Mouse (Mus musculus) embryonic facial prominence, embryonic 14.5 days (tissue): ENCODE measurements at regions not wholly inside any gene's neighbourhood (a gene's known extent, or its start where the extent isn't known, plus 50 kb on each side); places are given as distances from the start of the nearest gene placed in this dataset.
"Not testable (repeated sequence)": the region's sequence is repeated elsewhere in the genome, so short reads cannot be mapped to it uniquely, and the experiment has no call there.

ENCODE experiments used
- ATAC-seq: fragments of 200-750 bp; cut with Nextera tagmentation; 2 replicates; pipeline ENCODE4 v1.8.0; 2017; ENCODE audit warnings: low read depth, moderate number of reproducible peaks, moderate TSS enrichment
- DNase-seq: peaks from one replicate; pipeline ENCODE4 v3.0.0-alpha.2; 2015; ENCODE audit warnings: low spot score
- H3K27ac ChIP-seq: fragments of 300-500 bp; sonication (generic); replicated peaks from 2 replicates; pipeline ENCODE4 v1.5.1; 2014; ENCODE audit warnings: low read depth, mild to moderate bottlenecking, low read length, moderate library complexity
- H3K27me3 ChIP-seq: fragments of 300-500 bp; sonication (generic); replicated peaks from 2 replicates; pipeline ENCODE4 v1.6.1; 2014; ENCODE audit warnings: low read length; ENCODE audit not compliant: control insufficient read depth, insufficient read depth
- H3K36me3 ChIP-seq: fragments of 300-500 bp; sonication (generic); 2 replicates; pipeline ENCODE4 v1.6.1; 2014; ENCODE audit warnings: low read length, mixed read lengths; ENCODE audit not compliant: control insufficient read depth, insufficient read depth
- H3K4me1 ChIP-seq: fragments of 300-500 bp; sonication (generic); 2 replicates; pipeline ENCODE4 v1.6.1; 2014; ENCODE audit warnings: antibody characterized with exemption, low read length; ENCODE audit not compliant: control insufficient read depth, insufficient read depth
- H3K4me2 ChIP-seq: fragments of 300-500 bp; sonication (generic); 2 replicates; pipeline ENCODE4 v1.6.1; 2014; ENCODE audit warnings: low read depth, mild to moderate bottlenecking, low read length, moderate library complexity, mixed read lengths
- H3K4me3 ChIP-seq: fragments of 300-500 bp; sonication (generic); 2 replicates; pipeline ENCODE4 v1.5.1; 2014; ENCODE audit warnings: low read depth, mild to moderate bottlenecking, low read length
- H3K9ac ChIP-seq: fragments of 300-500 bp; sonication (generic); 2 replicates; pipeline ENCODE4 v1.6.1; 2014; ENCODE audit warnings: low read depth, mild to moderate bottlenecking, low read length, moderate library complexity, mixed read lengths
- H3K9me3 ChIP-seq: fragments of 300-500 bp; sonication (generic); 2 replicates; pipeline ENCODE4 v1.6.1; 2016; ENCODE audit warnings: low read length; ENCODE audit not compliant: control insufficient read depth
- WGBS: fragments of 180-500 bp; shearing (Covaris S2); extraction: QIAGEN DNeasy Blood & Tissue Kit; methylation state at CpG from one replicate; pipeline ENCODE4 v1.1.7; 2014; 5-methylcytosine and 5-hydroxymethylcytosine counted together

DNA sequence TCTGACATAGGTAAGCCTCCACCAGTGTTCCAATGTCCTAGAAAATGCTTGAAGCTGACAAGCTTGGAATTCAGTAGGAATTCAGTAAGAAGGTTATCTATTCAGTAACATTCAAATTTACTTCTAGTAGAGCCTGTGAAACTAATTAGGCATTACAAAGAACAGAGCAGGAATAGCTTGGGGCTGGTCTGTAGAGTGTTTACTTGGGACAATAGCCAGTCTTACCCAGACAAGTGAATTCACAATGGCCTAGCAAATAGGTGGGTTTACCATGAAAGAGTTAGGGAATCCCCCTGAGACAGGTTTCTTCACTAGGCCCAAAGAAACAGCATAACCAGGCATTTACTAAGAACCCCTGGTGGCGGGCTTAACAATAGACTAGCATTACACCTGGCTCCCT is 212.5 kb upstream of the Fbxl4 start:
- not testable (repeated sequence) for H3K9me3 ChIP-seq, H3K4me2 ChIP-seq, H3K9ac ChIP-seq, H3K4me1 ChIP-seq, H3K36me3 ChIP-seq, H3K27ac ChIP-seq, ATAC-seq, H3K27me3 ChIP-seq, DNase-seq, H3K4me3 ChIP-seq
- 78% methylated on average over 1 of the region's 1 CpGs for WGBS

- WGBS, result 35% methylated on average over 6 of the region's 6 CpGs
- H3K4me2 ChIP-seq, result no peak overlapping the region
- no peak overlapping the region for H3K4me3 ChIP-seq
- no peaks in the 10 kb centered on the region for H3K36me3 ChIP-seq
- no peaks in the 10 kb centered on the region for H3K4me1 ChIP-seq
- H3K27me3 ChIP-seq, result no peaks in the 10 kb centered on the region
- H3K9ac ChIP-seq, result no peak overlapping the region
- DNase-seq (peak; percentile 32), ATAC-seq (no peak)
- H3K27ac ChIP-seq, result no peak overlapping the region
- no peaks in the 10 kb centered on the region for H3K9me3 ChIP-seq
Measured at GRCm38 (mm10) chr4:22146648-22147409, 210.5 kb upstream of the Fbxl4 start.

- no peaks in the 10 kb centered on the region for H3K27me3 ChIP-seq
- no peaks in the 10 kb centered on the region for H3K36me3 ChIP-seq
- H3K4me3 ChIP-seq, result no peak overlapping the region
- WGBS, result 24% methylated on average over 10 of the region's 10 CpGs
- ATAC-seq (no peak), DNase-seq (no peak)
- H3K9me3 ChIP-seq, result no peaks in the 10 kb centered on the region
- H3K27ac ChIP-seq, result no peak overlapping the region
- H3K9ac ChIP-seq, result no peak overlapping the region
- H3K4me1 ChIP-seq, result no peaks in the 10 kb centered on the region
- H3K4me2 ChIP-seq, result no peak overlapping the region
Measured at GRCm38 (mm10) chr4:22151899-22152493, 205.3 kb upstream of the Fbxl4 start.

DNA sequence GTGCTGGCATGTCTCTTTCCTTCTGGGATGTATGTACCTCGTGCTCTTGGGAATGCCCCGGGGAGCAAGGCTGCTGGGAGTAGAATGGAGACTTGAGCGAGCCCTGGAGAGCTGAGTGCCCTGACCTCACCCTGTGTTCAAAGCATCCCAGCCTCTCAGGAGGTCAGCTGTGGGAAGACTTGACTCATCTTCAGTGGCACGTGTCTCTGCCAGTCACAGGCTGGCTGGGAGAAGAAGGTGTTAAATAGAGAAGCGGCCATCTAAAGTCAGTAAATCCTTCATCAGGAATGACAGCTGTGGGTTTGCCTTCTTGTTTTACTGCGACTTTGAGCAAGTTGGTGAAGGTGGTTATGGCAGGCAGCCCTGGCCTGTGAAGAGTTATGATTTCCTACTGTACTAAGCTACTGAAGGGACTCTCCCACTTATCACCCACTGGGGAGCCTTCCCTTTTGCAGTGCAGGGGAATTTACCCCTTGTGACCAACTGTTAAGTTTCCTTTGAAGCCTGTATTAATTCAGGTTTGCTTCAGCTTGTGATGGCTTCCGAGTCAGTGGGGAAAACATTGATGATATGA is 204.3 kb upstream of the Fbxl4 start:
- peak; percentile 13 for DNase-seq
- H3K27ac ChIP-seq, result no peak overlapping the region
- no peaks in the 10 kb centered on the region for H3K4me1 ChIP-seq
- H3K4me2 ChIP-seq, result no peak overlapping the region
- no peaks in the 10 kb centered on the region for H3K27me3 ChIP-seq
- 31% methylated on average over 7 of the region's 7 CpGs for WGBS
- H3K4me3 ChIP-seq, result no peak overlapping the region
- H3K9me3 ChIP-seq, result no peaks in the 10 kb centered on the region
- no peak overlapping the region for H3K9ac ChIP-seq
- peak; percentile 33; the same call in 1 of the 2 replicates for ATAC-seq
- H3K36me3 ChIP-seq, result no peaks in the 10 kb centered on the region

DNA sequence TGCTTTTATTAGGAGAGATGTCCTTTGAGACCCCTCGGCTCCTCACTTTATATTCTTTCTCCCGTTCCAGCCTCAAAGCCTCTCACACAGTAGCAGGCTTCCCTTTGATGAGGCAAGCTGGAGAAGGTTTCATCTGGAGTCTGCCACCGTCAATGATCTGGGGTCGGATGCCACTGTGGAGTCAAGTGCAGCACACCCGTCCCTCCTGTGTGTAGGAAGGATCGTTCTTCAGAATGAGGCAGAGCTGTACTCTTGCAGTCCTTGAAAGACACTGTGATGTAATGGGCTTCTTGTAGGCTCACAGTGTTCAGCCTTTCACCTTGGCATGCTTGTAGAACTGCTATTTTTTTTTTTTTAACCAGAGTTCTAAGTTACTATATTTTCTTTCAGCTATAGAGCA is 203.7 kb upstream of the Fbxl4 start:
- Histone ChIP-seq H3K4me1 (no peaks in the 10 kb centered on the region), H3K9me3 (no peaks in the 10 kb centered on the region), H3K4me3 (no peak overlapping the region), H3K9ac (no peak overlapping the region), H3K27ac (no peak overlapping the region), H3K27me3 (no peaks in the 10 kb centered on the region), H3K4me2 (no peak overlapping the region), H3K36me3 (no peaks in the 10 kb centered on the region)
- 66% methylated on average over 6 of the region's 6 CpGs for WGBS
- ATAC-seq (no peak), DNase-seq (no peak)

- WGBS, result 76% methylated on average over 1 of the region's 1 CpGs
- no peaks in the 10 kb centered on the region for H3K36me3 ChIP-seq
- DNase-seq, result no peak
Measured at GRCm38 (mm10) chr4:22186422-22186821, 170.9 kb upstream of the Fbxl4 start.

DNA sequence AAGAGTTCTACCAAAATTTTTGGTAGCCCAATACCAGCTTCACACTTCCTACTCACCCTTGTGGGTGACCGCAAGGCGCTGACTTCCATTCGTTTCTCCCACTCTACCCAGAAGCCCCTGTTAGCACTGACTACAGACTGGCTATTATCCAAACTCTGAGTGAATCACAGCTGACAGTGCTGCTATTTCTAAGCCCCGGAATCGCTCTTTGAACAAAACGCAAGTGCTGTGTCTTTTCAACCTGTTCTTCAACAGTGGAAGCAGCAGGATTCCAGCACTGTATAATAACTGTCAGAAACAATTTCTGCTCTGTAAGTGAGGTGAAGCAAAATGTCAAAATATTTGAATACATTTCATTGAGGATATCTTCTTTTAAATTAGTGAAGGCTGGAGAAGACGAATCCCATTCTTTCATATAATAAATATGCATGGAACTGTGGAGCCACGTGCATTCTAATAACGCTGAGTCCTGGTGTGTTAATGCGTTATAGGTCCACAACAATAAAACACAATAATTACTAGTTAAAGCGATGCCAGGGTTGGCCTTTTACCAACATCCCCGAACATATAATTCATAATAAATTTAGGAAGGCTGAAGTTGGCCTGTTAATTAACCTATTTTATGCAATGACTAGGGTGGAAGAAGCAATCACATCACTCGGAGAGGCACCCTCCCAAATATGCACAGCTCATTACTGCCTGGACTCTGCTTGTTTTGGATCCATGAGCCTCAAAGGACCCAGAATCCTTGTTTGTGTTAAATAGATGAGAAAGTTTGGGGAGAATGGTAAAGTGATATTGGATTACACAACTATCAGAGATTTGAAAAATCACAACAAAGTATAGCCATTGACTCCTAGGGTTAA is 169.0 kb upstream of the Fbxl4 start:
- no peak overlapping the region for H3K4me2 ChIP-seq
- no peaks in the 10 kb centered on the region for H3K36me3 ChIP-seq
- H3K27ac ChIP-seq, result no peak overlapping the region
- H3K27me3 ChIP-seq, result no peaks in the 10 kb centered on the region
- no peaks in the 10 kb centered on the region for H3K4me1 ChIP-seq
- DNase-seq (no peak), ATAC-seq (no peak)
- H3K9me3 ChIP-seq, result no peaks in the 10 kb centered on the region
- 79% methylated on average over 13 of the region's 13 CpGs for WGBS
- no peak overlapping the region for H3K4me3 ChIP-seq
- no peak overlapping the region for H3K9ac ChIP-seq

More at GRCm38 (mm10) chr4:22186422-22186821, 170.9 kb upstream of the Fbxl4 start:
- Histone ChIP-seq H3K27ac (no peak overlapping the region), H3K4me3 (no peak overlapping the region), H3K9me3 (no peaks in the 10 kb centered on the region), H3K27me3 (no peaks in the 10 kb centered on the region), H3K4me2 (no peak overlapping the region), H3K4me1 (no peaks in the 10 kb centered on the region), H3K9ac (no peak overlapping the region)
- ATAC-seq, result no peak

GRCm38 (mm10) chr4:22196501-22196900 is 160.8 kb upstream of the Fbxl4 start:
- no peaks in the 10 kb centered on the region for H3K36me3 ChIP-seq
- no peak overlapping the region for H3K9ac ChIP-seq
- H3K27ac ChIP-seq, result no peak overlapping the region
- no peak overlapping the region for H3K4me2 ChIP-seq
- H3K9me3 ChIP-seq, result no peaks in the 10 kb centered on the region
- no peaks in the 10 kb centered on the region for H3K4me1 ChIP-seq
- WGBS, result 57% methylated on average over 3 of the region's 3 CpGs
- no peak overlapping the region for H3K4me3 ChIP-seq
- ATAC-seq, result peak; percentile 63; the same call in 1 of the 2 replicates
- DNase-seq, result peak; percentile 68
- no peaks in the 10 kb centered on the region for H3K27me3 ChIP-seq
